Mouse (Mus musculus) frontal cortex, postnatal 25 days (tissue): ENCODE results near the gene Rapgef6.

Experiments
- DNase-seq, 2 experiments: peaks; one replicate each; pipeline ENCODE4 v3.0.0; 2022; ENCODE audit warnings: low spot score in 2 of 2

Gene Rapgef6

DNA sequence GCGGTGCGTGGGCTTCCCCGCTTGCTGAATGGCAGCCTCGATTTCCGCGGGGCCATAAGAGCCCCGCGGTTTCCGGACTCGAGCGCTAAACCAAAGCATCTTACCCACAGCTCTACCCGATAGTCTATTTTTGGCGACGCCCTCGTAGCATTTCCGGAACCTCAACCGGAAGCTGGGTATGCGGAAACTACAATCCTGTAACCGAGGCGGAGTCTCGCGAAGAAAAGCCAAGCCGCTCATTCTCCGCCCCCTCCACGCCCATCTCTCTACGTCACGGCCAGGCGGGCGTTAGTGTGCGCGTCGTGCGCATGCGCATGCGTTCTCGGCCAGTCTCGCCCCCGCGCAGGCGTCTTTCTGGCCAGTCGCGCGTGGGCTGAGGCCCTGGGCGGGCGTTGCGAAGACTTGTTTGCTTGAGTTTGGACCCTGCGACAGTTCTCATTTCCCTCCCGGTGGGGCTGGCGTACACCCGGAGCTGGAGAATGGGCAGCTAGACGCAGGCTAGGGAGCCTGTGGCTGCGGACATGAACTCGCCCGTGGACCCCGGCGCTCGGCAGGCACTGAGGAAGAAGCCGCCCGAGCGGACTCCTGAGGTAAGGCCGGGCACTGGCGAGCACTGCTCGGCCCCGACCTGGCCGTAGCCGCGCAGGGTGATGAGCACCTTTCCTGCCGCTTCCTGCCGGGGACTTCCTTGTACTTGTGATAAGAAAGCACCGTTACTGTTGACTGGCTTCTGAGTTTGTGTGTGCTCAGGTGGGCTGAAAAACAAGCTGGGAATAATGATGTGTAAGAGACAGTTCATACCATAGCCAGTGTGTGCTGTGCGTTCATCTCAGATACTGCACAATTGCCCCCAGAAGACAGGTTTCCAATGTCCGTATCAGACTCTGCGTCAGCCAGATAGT lies at the start of gene Rapgef6:
Gene Rapgef6 (plus strand): TSS at position 319 of the 902 bp plus-strand sequence.
- peak; percentile 88 to 98 for DNase-seq

DNA sequence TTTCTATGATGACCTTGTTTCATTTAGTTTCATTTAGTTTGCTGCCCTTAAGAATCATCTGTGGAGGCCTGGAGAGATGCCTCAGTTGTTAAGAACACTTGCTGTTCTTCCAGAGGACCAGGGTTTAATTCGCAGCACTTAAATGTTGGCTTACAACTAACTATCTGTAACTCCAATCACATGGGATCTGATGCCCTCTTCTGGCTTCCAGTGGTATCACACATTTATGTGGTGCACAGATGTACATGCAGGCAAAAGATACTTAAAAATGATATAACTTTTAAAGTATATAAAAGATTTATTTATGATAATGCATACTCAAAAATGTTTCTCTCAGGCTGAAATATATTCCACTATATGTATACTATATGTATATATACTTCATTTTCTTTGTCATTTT lies 44.2 kb upstream of the Rapgef6 start:
- DNase-seq, result no peak

DNA sequence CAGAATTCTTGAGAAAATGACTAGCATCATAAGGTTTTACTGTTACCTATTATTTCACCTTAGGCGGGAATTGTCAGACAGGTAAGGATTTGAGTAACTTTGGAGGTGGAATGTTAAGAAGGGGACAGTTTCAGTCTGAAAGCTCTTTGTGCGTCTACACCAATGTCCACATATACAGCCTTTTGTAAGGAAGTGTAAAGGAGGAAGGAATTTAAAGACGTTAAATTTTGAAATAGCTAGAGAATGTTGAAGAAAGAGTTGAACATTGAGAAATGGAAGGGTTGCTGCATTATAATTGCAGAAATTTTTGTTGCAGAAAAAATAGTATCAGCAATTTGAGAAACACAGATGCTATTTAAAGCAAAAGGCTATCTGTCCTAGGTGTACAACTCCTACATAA lies 36.6 kb upstream of the Rapgef6 start:
- no peak for DNase-seq

DNA sequence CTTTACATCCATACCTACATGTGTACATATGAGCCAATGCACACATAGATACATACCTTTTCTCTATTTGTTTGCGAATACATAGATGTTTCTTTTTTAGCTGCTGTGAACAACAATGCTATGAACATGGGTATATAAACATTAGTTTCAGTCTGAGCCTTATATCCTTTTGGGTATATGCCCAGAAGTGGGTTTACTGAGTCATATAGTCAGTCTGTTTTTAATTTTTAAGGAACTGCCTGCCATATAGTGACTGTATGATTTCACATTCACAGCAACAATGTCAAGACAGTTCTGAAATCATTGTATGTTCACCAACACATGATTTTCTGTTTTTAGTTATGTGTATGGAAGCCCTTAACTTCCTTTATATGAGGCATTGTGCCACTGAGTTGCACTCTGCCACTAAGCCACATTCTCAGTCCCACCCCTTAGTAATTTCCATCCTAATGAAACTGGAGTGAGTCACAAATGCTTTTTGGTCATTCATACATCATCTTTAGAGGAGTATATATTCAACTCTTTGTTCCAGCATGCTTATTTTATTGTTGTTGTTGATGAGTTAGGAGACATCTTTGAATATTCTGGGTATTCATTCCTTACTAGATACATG lies 30.6 kb upstream of the Rapgef6 start:
- DNase-seq, result no peak

DNA sequence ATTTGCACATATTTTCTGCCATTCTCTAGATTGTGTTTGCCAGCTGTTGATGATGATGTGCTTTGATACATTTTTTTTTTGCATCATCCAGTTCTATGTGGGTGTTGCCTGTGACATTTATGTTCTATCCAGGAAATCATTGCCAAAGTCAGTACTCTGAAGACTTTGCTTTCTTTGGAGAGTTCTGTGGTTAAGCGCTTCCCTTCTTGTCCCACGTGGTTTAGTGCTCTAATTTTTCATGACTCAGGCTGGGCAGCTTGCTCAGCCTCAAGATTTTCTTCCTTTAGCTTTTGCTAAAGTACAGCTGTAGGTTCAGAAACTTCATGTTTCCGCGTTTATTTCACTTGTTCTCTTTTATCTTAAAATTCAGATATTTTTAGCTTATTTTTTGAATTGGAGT lies 30.1 kb upstream of the Rapgef6 start:
- no peak for DNase-seq

DNA sequence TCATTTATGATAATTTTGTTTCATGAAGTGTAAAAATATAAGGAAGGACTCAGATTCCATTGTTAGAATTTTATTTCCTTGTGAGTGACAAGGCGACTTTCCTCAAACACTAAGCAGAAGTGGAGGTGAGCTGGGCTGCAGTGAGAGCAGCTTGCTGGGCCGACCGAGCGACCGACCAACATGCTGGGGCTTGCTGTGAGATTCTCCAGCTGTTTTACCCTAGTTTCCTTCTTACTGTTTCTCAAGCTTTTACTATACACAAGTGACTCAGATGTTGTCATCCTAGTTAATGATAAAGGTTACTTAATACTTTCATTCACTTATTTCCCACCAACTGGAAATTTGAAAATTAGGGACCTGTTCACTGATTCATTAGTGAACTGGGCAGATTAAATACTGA lies 22.8 kb upstream of the Rapgef6 start:
- DNase-seq, result no peak

DNA sequence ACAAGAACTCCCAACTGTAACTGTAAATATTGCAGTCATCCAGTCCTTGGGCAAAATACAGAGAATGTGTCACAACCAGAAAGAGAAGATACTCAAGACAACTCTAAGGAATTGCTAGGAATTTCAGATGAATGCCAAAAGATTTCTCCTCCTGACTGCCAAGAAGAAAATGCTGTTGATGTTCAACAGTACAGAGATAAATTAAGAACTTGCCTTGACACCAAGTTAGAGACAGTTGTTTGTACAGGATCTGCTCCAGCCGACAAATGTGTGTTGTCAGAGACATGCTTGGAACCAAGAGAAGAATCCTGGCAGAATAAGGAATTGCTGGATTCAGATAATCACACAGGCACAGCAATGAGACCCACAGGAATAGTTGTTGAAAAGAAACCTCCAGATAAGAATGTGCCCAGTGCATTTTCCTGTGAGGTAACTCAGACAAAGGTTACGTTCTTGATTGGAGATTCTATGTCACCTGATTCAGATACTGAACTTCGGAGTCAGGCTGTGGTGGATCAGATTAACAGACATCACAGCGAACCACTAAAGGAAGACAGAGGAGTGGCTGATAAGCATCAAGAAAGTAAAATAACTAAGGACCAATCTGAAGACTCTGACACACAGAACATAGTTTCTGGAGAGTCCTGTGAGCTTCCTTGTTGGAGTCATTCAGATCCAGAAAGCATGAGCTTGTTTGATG lies 20.0 kb upstream of the Rapgef6 start:
- DNase-seq, result no peak

DNA sequence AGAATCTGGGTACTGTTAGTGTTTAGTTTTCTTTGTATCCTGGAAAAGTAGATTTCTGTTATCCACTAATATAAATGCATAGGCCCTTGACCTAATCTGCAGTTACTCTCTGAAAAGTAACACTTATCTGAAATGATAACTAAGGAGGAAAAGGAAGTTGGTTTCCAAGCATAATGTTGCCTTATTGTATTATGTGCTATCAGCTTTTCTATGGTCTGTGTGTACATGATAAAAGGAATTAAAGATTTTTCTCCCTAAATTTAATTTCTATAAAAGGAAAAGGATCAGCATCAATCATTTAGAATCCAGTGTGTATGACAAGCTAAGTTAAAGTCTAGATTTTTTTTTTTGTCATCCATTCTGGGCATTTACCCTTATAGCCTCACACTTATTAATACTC lies 9.1 kb upstream of the Rapgef6 start:
- DNase-seq, result no peak

- peak in 1 of 2 experiments; percentile 12 for DNase-seq
Observed at GRCm38 (mm10) chr11:54521927-54522528, 619 bp upstream of the Rapgef6 start.

- DNase-seq, result no peak
Observed at GRCm38 (mm10) chr11:54523431-54524001, 869 bp downstream of the Rapgef6 start.

DNA sequence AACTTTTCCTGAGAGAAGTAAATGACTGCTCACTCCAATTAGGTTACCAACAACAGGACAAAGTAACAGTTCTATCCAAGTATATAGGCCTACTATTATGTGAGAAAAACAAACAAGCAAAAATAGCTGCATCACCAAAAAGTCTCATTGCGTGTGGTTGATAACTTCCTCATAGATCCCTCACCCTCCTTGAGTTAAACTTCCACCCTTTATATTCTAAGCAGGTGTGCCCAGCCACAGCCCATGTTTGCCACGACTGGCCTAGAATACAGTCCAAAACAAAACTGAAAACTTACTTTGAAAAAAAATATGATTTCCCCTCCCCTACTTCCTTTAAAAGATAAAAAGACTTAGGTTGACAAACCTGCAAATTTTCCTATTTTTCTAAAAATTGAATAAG lies 5.4 kb downstream of the Rapgef6 start:
- DNase-seq, result no peak

DNA sequence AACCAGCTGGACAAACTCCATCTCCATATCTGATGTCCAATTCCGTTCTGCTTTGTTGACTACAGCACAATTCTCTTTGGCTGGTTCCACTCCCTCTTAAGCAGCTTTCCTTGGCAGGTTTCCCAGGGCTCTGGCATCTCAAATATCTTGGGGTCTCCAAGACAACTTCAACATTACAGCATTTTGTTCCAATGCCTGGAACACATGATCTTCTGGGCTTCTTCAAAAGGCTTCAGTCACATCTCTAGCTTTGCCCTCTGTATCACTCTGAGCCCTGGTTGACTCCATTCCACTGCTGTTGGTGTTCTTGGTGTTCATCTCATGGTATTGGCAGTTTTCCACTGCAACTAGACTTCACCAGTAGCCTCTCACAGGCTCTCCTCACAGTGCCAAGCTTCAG lies 7.7 kb downstream of the Rapgef6 start:
- DNase-seq, result no peak

DNA sequence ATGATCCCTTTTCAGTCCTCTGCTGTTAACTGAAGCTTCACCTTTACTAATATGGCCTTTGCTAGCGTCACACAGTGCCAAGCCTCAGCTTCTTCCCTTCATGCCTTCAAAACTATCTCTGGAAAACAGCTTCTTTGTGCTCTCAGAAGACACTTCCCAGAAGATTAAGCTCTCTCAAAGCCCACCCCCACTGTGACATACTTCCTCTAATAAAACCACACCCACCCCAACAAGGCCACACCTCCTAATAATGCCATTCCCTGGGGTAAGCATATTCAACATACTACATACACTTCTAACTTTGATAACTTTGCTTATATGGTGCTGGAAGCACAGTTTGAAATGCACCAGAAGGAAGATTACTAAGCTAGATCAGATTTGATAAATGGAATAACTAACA lies 8.3 kb downstream of the Rapgef6 start:
- no peak for DNase-seq

DNA sequence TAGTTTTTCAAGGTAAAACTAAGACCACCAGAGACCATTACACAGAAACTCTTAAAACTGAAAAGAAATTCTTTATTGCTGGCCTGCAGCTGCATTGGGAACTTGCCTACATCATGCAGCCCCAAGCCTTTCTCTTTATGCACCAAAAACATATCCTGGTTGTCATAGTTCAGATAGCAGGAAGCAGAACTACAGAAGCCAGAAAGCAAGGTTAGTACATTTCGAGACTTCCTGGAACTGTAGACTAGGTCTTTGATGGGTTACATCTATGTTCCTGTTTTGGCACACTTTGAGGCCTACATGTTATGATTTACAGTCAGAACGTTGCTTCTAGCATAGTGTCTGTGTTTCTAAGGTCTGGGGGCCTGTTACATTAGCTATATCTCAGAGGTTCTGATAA lies 11.2 kb downstream of the Rapgef6 start:
- no peak for DNase-seq

- DNase-seq, result peak; percentile 58 to 67
Observed at GRCm38 (mm10) chr11:54534871-54535270, 12.2 kb downstream of the Rapgef6 start.

- no peak for DNase-seq
Observed at GRCm38 (mm10) chr11:54539031-54539430, 16.4 kb downstream of the Rapgef6 start.

- no peak for DNase-seq
Observed at GRCm38 (mm10) chr11:54539486-54539885, 16.8 kb downstream of the Rapgef6 start.

- no peak for DNase-seq
Observed at GRCm38 (mm10) chr11:54540328-54540727, 17.7 kb downstream of the Rapgef6 start.

- no peak for DNase-seq
Observed at GRCm38 (mm10) chr11:54542414-54542813, 19.8 kb downstream of the Rapgef6 start.

GRCm38 (mm10) chr11:54554970-54555369 lies 32.3 kb downstream of the Rapgef6 start:
- no peak for DNase-seq

- DNase-seq, result peak in 1 of 2 experiments; percentile 12
Observed at GRCm38 (mm10) chr11:54562761-54563160, 40.1 kb downstream of the Rapgef6 start.

DNA sequence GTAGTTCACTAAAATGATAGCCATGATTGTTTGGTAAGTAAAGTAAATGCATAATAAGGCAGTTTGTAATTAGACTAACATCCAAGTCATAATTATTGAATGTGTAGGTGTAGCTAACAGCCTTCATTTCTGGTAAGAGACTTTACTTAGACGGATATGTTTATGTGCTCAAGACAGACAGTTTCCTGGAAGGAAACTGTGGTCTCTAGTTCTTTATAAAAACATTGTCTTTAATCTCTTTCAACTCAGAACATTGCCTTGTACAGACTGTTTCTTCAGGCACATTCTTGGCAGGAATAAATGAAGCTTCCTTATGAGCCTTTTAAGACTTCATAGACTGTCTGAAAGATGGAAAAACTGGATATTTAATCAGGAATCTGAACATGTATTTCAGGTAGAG lies 45.3 kb downstream of the Rapgef6 start:
- DNase-seq, result no peak
